Mouse (Mus musculus): ENCODE data around the gene Cckbr. TPM values are rescaled to one million over a fixed set of nuclear protein-coding genes. Genes with fewer than 3 reads are reported as not detected.
A peak's percentile ranks its signal among the peaks of the same experiment; 100 is the strongest.

Cckbr gene
- not detected in 2 replicates for polyA plus RNA-seq (2012; rRNA removed)

GRCm38 (mm10) chr7:105425424-105426043, at the start of gene Cckbr:
Gene Cckbr (plus strand): TSS chr7:105425731.
- DNase-seq = no peak
- TF ChIP-seq POLR2A (IDR thresholded peaks at IDR 0.05; ENCODE audit: borderline replicate concordance, extremely low read depth, low read depth, low read length) (no peak), CTCF (IDR thresholded peaks at IDR 0.05; ENCODE audit: insufficient read depth, low read length) (no peak)
- Histone ChIP-seq H3K4me3 (replicated peaks; ENCODE audit: extremely low read depth, low read depth, low read length) (no peak within 1 kb of the TSS), H3K4me1 (ENCODE audit: control insufficient read depth, insufficient read depth, low read length) (no peaks in the 10 kb centered on the region)
- WGBS = 3% methylated on average over 31 of the region's 31 CpGs

DNA sequence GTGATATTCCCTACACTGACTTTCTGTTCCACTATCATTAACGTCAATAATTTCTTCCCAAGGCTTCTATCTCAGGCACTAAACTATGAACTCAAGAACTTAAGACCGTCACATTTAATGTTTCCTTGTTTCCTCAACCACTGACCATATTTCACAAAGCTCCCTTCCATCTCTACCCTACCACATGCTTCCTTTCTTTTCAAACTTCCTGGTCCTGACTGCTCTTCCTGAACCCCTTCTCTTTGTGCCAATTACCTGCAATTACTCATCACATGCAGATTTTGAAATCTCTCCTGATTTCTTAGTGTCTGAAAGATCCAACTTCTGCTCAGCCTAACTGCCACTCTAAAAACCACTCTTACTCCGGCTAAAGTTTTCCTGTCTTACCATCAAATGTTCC, 45.2 kb upstream of the Cckbr start:
- DNase-seq = no peak
- WGBS = 88% methylated on average over 3 of the region's 3 CpGs
- H3K4me3 ChIP-seq (replicated peaks; ENCODE audit: extremely low read depth, low read depth, low read length) = no peak overlapping the region
- H3K4me1 ChIP-seq (ENCODE audit: control insufficient read depth, insufficient read depth, low read length) = no peaks in the 10 kb centered on the region
- TF ChIP-seq POLR2A (IDR thresholded peaks at IDR 0.05; ENCODE audit: borderline replicate concordance, extremely low read depth, low read depth, low read length) (no peak), CTCF (IDR thresholded peaks at IDR 0.05; ENCODE audit: insufficient read depth, low read length) (no peak)

DNA sequence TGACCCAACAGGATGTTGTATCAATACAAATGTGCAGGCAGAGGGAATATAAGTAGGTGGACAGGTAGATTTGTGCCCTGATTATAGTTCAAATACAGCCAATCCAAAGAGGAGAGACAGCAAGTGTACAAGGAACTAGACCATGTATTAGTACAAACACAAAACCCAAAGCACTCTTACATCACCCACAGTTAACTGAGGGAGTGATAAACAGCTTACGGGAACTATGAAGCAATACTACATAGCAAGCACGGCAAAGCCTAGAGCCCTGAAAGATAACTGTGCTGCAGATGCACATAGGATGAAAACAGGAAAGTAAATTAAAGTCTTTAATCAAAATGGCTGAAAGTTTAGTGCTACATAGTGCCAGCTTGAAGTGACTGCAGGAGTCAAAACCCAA, 37.8 kb upstream of the Cckbr start:
- TF ChIP-seq POLR2A (IDR thresholded peaks at IDR 0.05; ENCODE audit: borderline replicate concordance, extremely low read depth, low read depth, low read length) (no peak), CTCF (IDR thresholded peaks at IDR 0.05; ENCODE audit: insufficient read depth, low read length) (no peak)
- no peaks in the 10 kb centered on the region for H3K4me1 ChIP-seq (ENCODE audit: control insufficient read depth, insufficient read depth, low read length)
- 95% methylated on average over 2 of the region's 2 CpGs for WGBS
- no peak overlapping the region for H3K4me3 ChIP-seq (replicated peaks; ENCODE audit: extremely low read depth, low read depth, low read length)
- no peak for DNase-seq

GRCm38 (mm10) chr7:105390236-105390635, 35.3 kb upstream of the Cckbr start:
- WGBS = 73% methylated on average over 2 of the region's 2 CpGs
- TF ChIP-seq CTCF (IDR thresholded peaks at IDR 0.05; ENCODE audit: insufficient read depth, low read length) (no peak), POLR2A (IDR thresholded peaks at IDR 0.05; ENCODE audit: borderline replicate concordance, extremely low read depth, low read depth, low read length) (no peak)

GRCm38 (mm10) chr7:105394606-105395005, 30.9 kb upstream of the Cckbr start:
- Histone ChIP-seq H3K4me3 (replicated peaks; ENCODE audit: extremely low read depth, low read depth, low read length) (no peak overlapping the region), H3K4me1 (ENCODE audit: control insufficient read depth, insufficient read depth, low read length) (peaks cover 10% of the 10 kb centered on the region)
- DNase-seq = no peak
- no peak for TF ChIP-seq CTCF (IDR thresholded peaks at IDR 0.05; ENCODE audit: insufficient read depth, low read length)
- no peak for TF ChIP-seq POLR2A (IDR thresholded peaks at IDR 0.05; ENCODE audit: borderline replicate concordance, extremely low read depth, low read depth, low read length)
- 61% methylated on average over 1 of the region's 1 CpGs for WGBS

More at GRCm38 (mm10) chr7:105390236-105390635, 35.3 kb upstream of the Cckbr start:
- Histone ChIP-seq H3K4me1 (ENCODE audit: control insufficient read depth, insufficient read depth, low read length) (no peaks in the 10 kb centered on the region), H3K4me3 (replicated peaks; ENCODE audit: extremely low read depth, low read depth, low read length) (no peak overlapping the region)
- DNase-seq = no peak

- DNase-seq = no peak
- Histone ChIP-seq H3K4me3 (replicated peaks; ENCODE audit: extremely low read depth, low read depth, low read length) (no peak overlapping the region), H3K4me1 (ENCODE audit: control insufficient read depth, insufficient read depth, low read length) (peaks cover 10% of the 10 kb centered on the region)
- TF ChIP-seq POLR2A (IDR thresholded peaks at IDR 0.05; ENCODE audit: borderline replicate concordance, extremely low read depth, low read depth, low read length) (no peak), CTCF (IDR thresholded peaks at IDR 0.05; ENCODE audit: insufficient read depth, low read length) (no peak)
Measured at GRCm38 (mm10) chr7:105395131-105395820, 30.3 kb upstream of the Cckbr start.

DNA sequence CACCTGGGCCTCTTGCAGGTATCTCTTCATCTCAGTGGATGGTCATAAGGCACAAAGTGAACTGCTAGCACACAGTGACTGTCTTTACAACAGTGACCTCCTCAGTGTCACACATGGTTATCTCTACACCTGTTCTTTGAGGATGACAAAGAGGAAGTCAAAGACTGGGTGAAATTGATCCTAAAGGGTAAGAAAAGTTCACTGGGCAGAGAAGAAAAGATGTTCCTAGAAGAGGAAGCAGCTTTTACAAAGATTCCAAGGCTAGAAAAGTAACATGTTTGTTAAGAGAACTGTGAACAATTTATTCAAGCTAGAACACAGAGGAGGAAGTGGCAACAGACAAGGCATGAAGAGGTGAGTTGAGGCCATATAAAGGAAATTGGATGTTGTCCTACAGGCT, 29.4 kb upstream of the Cckbr start:
- Histone ChIP-seq H3K4me1 (ENCODE audit: control insufficient read depth, insufficient read depth, low read length) (peaks cover 10% of the 10 kb centered on the region), H3K4me3 (replicated peaks; ENCODE audit: extremely low read depth, low read depth, low read length) (no peak overlapping the region)
- TF ChIP-seq POLR2A (IDR thresholded peaks at IDR 0.05; ENCODE audit: borderline replicate concordance, extremely low read depth, low read depth, low read length) (no peak), CTCF (IDR thresholded peaks at IDR 0.05; ENCODE audit: insufficient read depth, low read length) (no peak)
- DNase-seq = no peak

DNA sequence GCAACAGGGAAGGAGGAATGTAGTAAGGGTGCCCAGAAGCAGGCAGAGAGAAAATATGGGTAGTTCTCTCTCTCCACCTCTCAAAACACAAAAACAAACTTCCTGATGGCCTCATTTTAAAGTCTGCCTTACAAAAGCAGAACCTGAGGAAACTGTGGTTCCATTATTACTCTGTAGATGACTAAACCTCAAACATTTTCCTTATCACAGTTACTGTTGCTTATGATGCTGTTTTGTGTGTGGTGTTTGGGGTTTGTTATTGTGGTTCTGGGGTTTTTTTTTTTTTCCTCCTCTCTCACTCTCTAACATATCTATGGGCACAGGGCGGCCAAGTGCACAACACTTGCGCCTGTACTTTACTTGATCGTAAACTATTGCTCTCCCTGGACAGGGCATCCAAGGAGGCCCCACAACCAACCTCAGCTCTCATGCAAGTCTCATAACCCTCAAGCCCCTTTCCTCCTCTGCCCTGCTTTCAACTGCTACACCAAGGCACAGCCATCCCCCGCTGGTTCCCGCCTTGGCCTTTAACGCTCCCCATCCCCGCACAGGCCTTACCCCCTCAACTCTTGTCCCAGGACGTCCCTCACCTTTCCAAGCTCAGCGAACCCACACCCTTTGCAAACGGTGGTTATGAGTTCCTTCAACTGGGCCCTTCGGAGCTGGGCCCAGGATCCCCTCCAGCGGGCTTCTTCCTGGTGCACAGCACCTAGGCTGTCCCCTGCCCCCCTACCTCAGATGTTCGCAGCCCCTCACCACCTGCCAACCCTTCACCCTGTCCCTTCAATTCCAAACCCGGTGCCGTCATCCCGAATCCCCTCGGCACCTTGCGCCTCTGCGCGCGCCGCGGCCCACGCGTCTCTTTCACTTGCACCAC, 26.2 kb upstream of the Cckbr start:
- WGBS = 1% methylated on average over 25 of the region's 25 CpGs
- TF ChIP-seq CTCF (IDR thresholded peaks at IDR 0.05; ENCODE audit: insufficient read depth, low read length) (no peak), POLR2A (IDR thresholded peaks at IDR 0.05; ENCODE audit: borderline replicate concordance, extremely low read depth, low read depth, low read length) (no peak)
- DNase-seq = no peak

DNA sequence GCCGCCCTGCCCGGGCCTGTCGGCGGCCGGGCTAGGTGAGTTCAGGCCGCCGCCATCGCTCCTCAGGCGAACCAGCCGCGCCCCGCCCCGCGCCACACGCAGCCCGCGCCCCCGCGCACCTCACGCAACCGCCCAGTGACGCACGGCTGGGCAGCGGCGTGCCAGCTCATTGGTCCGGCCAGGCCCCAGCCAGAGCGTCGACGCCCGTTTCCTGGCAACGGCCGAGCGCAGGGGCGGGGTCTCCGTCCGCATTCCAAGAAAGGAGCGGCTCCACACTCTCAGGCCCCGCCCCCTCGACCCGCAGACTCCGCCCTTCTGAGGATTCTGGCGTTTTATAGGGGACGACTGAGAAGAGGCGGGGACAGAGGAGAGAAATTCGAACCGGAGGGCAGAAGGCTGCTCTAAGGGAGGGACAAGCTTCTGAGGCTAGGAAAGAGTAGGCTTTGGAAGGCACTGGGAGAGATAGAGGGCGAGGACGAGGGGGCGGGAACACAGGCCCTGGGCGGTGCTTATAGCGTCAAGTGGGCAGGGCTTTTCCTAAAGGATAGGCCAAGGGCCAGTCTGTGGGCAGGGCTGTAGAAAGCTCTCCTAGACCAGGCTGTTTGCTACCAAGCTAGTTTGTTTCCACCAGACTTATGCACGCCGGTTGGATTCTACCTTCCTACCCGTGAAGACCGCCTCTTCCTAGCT, 25.5 kb upstream of the Cckbr start, which contains the start of gene Fam160a2:
Gene Fam160a2, minus strand, starts transcription at position 120 of the 690 bp plus-strand sequence.
- Histone ChIP-seq H3K4me3 (replicated peaks; ENCODE audit: extremely low read depth, low read depth, low read length) (peak within 1 kb of the TSS; percentile 89), H3K4me1 (ENCODE audit: control insufficient read depth, insufficient read depth, low read length) (peaks cover 10% of the 10 kb centered on the region)
- TF ChIP-seq POLR2A (IDR thresholded peaks at IDR 0.05; ENCODE audit: borderline replicate concordance, extremely low read depth, low read depth, low read length) (peak; percentile 84; the same call in 1 of the 2 replicates), CTCF (IDR thresholded peaks at IDR 0.05; ENCODE audit: insufficient read depth, low read length) (no peak)
- under 1% methylated on average over 55 of the region's 55 CpGs for WGBS
- DNase-seq = peak; percentile 99

More for the DNA sequence above, 26.2 kb upstream of the Cckbr start:
- H3K4me1 ChIP-seq (ENCODE audit: control insufficient read depth, insufficient read depth, low read length) = peaks cover 10% of the 10 kb centered on the region
- peak overlapping the region; percentile 89 for H3K4me3 ChIP-seq (replicated peaks; ENCODE audit: extremely low read depth, low read depth, low read length)

Measured in lung, adult 2 months (tissue).